Mouse (Mus musculus): Measurements from ENCODE around the gene Wnt2. TPM values are rescaled to one million over a fixed set of nuclear protein-coding genes. Genes with fewer than 3 reads are reported as not detected.

Wnt2 gene
- polyA plus RNA-seq, 1 experiment from 2014 or later: 7.3 TPM

DNA sequence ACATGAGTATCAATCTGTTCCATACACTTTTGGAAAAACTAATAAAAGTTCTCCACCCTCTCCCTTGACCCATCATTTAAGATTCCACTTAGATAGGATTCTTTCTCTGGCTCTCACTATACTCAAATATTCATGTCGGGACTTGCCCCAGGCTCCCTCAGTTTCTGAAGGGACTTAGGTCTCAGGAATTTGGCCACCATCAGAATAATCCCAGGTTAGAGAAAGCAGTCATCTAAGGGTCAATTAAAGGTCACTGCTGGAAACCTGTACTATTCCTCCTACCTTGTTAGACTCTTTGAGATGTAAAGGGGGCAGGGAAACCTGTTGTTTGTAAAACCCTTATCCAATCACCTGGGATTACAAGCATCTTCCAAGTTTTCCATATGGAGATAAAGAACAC, 53.2 kb downstream of the Wnt2 start:
- H3K27me3 ChIP-seq: no peaks in the 10 kb centered on the region
- no peaks in the 10 kb centered on the region for H3K36me3 ChIP-seq
- no peaks in the 10 kb centered on the region for H3K9me3 ChIP-seq (replicated peaks)
- H3K4me2 ChIP-seq (replicated peaks): no peak overlapping the region
- H3K4me3 ChIP-seq (replicated peaks): no peak overlapping the region
- no peak for ATAC-seq (ENCODE audit: insufficient number of reproducible peaks, low FRiP score, low TSS enrichment, low read depth)
- 47% methylated on average over 1 of the region's 1 CpGs for WGBS
- H3K27ac ChIP-seq (replicated peaks): no peak overlapping the region
- no peaks in the 10 kb centered on the region for H3K4me1 ChIP-seq
- no peak overlapping the region for H3K9ac ChIP-seq

DNA sequence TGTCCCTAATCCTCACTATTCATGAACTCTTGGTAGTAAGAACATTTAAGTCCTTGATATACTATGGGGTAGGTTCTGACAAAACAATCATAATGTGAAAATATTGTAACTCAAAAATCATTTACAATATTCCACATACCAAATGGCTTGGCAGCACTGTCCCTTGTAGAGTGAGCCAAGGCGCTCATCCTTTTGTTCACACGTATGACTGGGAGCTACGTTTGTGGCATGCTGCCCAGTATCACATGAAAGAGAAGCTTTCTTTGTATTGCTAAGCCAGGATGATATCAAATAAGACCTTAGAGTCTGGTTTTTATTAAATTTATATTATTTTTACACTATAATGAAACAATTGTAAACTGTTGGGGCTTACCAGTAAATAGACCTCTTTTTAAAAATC, 56.0 kb downstream of the Wnt2 start:
- Histone ChIP-seq H3K4me3 (replicated peaks) (no peak overlapping the region), H3K4me2 (replicated peaks) (no peak overlapping the region), H3K9me3 (replicated peaks) (no peaks in the 10 kb centered on the region), H3K27me3 (no peaks in the 10 kb centered on the region), H3K9ac (no peak overlapping the region), H3K4me1 (no peaks in the 10 kb centered on the region), H3K36me3 (no peaks in the 10 kb centered on the region), H3K27ac (replicated peaks) (no peak overlapping the region)
- no peak for ATAC-seq (ENCODE audit: insufficient number of reproducible peaks, low FRiP score, low TSS enrichment, low read depth)
- 68% methylated on average over 3 of the region's 3 CpGs for WGBS

DNA sequence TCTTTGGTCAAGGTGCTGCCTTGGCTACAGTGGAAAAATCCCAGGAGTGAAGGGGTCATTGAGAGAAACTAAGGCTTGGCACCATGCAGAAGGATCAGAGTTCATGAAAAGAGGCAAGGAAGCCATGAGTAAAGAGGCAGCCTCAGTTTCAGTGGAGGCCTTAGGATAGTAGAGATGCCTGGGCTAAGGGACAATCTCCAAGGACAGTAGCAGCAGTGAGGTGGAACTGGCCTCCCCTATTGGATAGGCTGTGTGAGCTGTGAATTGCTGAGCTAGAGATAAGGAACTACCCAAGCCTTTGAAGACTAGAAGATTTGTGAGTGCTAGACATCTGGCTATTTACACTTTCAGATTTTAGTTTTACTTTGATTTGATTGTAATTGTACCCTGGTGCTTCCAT, 59.0 kb downstream of the Wnt2 start:
- H3K4me2 ChIP-seq (replicated peaks): no peak overlapping the region
- H3K27me3 ChIP-seq: no peaks in the 10 kb centered on the region
- no peaks in the 10 kb centered on the region for H3K36me3 ChIP-seq
- no peak for ATAC-seq (ENCODE audit: insufficient number of reproducible peaks, low FRiP score, low TSS enrichment, low read depth)
- H3K9me3 ChIP-seq (replicated peaks): no peaks in the 10 kb centered on the region
- no peak overlapping the region for H3K27ac ChIP-seq (replicated peaks)
- H3K4me3 ChIP-seq (replicated peaks): no peak overlapping the region
- no peak overlapping the region for H3K9ac ChIP-seq
- H3K4me1 ChIP-seq: no peaks in the 10 kb centered on the region

DNA sequence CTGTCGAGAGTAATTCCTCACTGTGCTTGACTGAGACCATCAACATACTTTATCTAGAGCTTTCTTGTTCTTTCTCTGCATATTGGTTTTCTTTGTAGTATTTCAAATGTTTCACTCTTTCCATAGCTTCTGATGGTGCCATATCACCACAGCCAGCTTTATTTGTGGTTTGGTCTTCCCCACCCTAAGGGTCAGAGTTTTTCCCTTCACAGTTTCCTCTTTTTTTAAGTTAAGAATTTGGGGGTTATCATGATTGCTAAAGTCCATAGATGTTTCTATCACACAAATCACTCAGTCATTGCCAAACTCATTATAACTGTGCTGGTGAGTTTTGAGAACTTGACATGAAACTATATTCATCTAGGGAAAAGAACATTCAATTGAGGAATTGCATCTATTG, 60.6 kb downstream of the Wnt2 start:
- no peak overlapping the region for H3K9ac ChIP-seq
- H3K27ac ChIP-seq (replicated peaks): no peak overlapping the region
- no peaks in the 10 kb centered on the region for H3K4me1 ChIP-seq
- H3K4me2 ChIP-seq (replicated peaks): no peak overlapping the region
- H3K4me3 ChIP-seq (replicated peaks): no peak overlapping the region
- no peaks in the 10 kb centered on the region for H3K36me3 ChIP-seq
- no peak for ATAC-seq (ENCODE audit: insufficient number of reproducible peaks, low FRiP score, low TSS enrichment, low read depth)
- no peaks in the 10 kb centered on the region for H3K9me3 ChIP-seq (replicated peaks)
- WGBS: 95% methylated on average over 1 of the region's 1 CpGs
- no peaks in the 10 kb centered on the region for H3K27me3 ChIP-seq

- H3K27me3 ChIP-seq: no peaks in the 10 kb centered on the region
- WGBS: 82% methylated on average over 1 of the region's 1 CpGs
- no peaks in the 10 kb centered on the region for H3K36me3 ChIP-seq
- no peak for ATAC-seq (ENCODE audit: insufficient number of reproducible peaks, low FRiP score, low TSS enrichment, low read depth)
- no peaks in the 10 kb centered on the region for H3K4me1 ChIP-seq
- no peaks in the 10 kb centered on the region for H3K9me3 ChIP-seq (replicated peaks)
- H3K27ac ChIP-seq (replicated peaks): no peak overlapping the region
- H3K4me3 ChIP-seq (replicated peaks): no peak overlapping the region
- no peak overlapping the region for H3K9ac ChIP-seq
- H3K4me2 ChIP-seq (replicated peaks): no peak overlapping the region
Measured at GRCm38 (mm10) chr6:17968467-17969144, 61.8 kb downstream of the Wnt2 start.

DNA sequence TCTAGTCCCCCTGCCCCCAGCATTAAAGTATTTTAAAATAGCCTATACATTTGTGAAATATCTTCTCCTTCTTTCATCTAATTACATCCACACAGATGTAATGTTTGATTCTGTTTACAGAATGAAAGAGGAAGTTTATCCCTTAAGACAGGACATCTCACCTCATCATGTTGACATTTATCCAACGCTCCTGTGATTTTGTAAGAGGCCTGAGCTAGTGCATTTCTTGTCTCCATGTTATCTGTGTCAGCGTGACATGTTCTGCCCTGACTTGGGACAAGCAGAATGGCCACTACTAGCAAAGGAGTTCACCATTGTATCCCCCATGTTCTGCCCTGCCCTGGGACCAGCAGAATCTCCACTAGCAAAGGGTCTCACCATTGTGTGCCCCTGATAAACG, 66.9 kb downstream of the Wnt2 start:
- H3K9ac ChIP-seq: no peak overlapping the region
- H3K36me3 ChIP-seq: no peaks in the 10 kb centered on the region
- H3K27ac ChIP-seq (replicated peaks): no peak overlapping the region
- H3K9me3 ChIP-seq (replicated peaks): no peaks in the 10 kb centered on the region
- no peak for ATAC-seq (ENCODE audit: insufficient number of reproducible peaks, low FRiP score, low TSS enrichment, low read depth)
- H3K27me3 ChIP-seq: no peaks in the 10 kb centered on the region
- 81% methylated on average over 3 of the region's 3 CpGs for WGBS
- no peak overlapping the region for H3K4me3 ChIP-seq (replicated peaks)
- H3K4me2 ChIP-seq (replicated peaks): no peak overlapping the region
- no peaks in the 10 kb centered on the region for H3K4me1 ChIP-seq

GRCm38 (mm10) chr6:17951779-17952178, 78.6 kb downstream of the Wnt2 start:
- no peaks in the 10 kb centered on the region for H3K36me3 ChIP-seq
- no peak overlapping the region for H3K9ac ChIP-seq
- H3K4me3 ChIP-seq (replicated peaks): no peak overlapping the region
- 72% methylated on average over 8 of the region's 8 CpGs for WGBS
- no peak overlapping the region for H3K4me2 ChIP-seq (replicated peaks)
- no peaks in the 10 kb centered on the region for H3K27me3 ChIP-seq
- H3K4me1 ChIP-seq: no peaks in the 10 kb centered on the region
- no peaks in the 10 kb centered on the region for H3K9me3 ChIP-seq (replicated peaks)
- no peak overlapping the region for H3K27ac ChIP-seq (replicated peaks)
- ATAC-seq (ENCODE audit: insufficient number of reproducible peaks, low FRiP score, low TSS enrichment, low read depth): no peak

DNA sequence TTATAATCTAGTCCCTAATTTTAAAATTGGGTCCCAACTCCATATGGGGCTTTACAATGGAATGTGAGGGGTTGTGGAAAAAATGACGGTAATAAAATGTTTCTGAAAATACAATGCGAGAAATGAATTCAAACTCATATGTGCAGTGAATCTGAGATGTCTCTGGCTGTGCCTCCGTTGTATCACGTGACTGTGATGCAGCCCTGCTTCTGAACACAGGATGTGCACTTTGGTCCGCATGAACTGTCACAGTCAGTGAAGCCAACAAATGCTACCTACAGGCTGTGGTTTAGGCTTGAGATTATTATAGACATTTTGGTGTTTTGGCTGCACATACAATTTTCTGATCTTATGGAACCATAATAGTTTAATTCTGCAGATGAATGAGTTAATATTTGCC, 81.3 kb downstream of the Wnt2 start:
- Histone ChIP-seq H3K27ac (replicated peaks) (no peak overlapping the region), H3K9me3 (replicated peaks) (no peaks in the 10 kb centered on the region), H3K9ac (no peak overlapping the region), H3K4me2 (replicated peaks) (no peak overlapping the region), H3K4me3 (replicated peaks) (no peak overlapping the region), H3K36me3 (no peaks in the 10 kb centered on the region), H3K27me3 (no peaks in the 10 kb centered on the region), H3K4me1 (no peaks in the 10 kb centered on the region)
- 74% methylated on average over 5 of the region's 5 CpGs for whole genome bisulfite sequencing
- no peak for ATAC-seq (ENCODE audit: insufficient number of reproducible peaks, low FRiP score, low TSS enrichment, low read depth)

DNA sequence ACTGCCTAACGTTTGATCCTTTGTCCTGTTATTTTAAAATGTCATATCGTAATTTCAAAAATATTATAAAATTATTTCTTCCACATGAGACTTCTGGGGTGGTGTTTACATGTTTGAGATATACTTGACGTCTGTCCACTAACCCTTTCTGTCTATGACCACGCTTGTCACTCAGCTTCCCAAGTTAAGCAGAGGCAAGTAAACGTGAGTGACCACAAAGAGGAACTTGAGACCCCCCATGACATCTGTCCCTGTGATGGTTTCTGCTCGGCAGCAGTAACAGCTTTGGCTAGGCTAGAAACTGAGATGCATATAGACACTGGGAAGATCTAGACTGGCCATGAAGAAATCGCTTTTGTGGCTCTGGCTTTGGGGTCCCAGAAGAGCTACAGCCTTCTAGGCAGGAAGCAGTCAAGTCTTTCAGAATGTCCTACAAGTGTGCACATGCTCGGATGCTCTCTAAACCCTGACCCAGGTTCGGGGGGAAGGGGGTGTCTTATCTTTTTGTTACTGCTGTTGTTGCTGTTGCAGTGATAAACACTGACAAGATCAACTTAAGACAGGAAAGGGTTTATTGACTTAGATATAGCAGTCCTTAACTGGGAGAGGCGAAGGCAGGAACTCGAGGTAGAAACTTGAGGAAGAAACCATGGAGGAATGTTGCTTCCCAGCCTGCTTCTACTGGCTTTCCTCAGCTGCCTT, 83.1 kb downstream of the Wnt2 start:
- Histone ChIP-seq H3K27ac (replicated peaks) (no peak overlapping the region), H3K36me3 (no peaks in the 10 kb centered on the region), H3K4me2 (replicated peaks) (no peak overlapping the region), H3K4me3 (replicated peaks) (no peak overlapping the region), H3K9me3 (replicated peaks) (no peaks in the 10 kb centered on the region), H3K27me3 (no peaks in the 10 kb centered on the region), H3K9ac (no peak overlapping the region), H3K4me1 (no peaks in the 10 kb centered on the region)
- no peak for ATAC-seq (ENCODE audit: insufficient number of reproducible peaks, low FRiP score, low TSS enrichment, low read depth)
- WGBS: 60% methylated on average over 11 of the region's 11 CpGs

DNA sequence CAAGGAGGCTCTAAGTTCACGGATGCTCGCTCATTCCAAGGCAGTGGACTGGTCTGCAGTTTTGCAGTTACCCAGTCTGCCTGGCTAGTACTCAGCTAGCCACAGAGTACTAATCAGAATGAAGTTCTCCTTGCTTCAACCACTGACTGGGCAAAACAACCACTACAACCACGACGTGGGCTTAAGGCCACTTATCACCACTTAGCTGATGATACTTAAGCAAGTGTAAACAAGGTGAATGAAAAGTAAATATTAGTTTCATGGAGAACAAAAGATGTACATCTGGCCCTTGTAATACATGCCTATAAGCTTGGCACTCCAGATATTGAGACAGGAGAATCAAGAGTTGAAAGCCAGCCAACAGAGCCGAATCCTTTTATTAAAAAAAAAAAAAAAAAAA, 83.9 kb downstream of the Wnt2 start:
- H3K4me1 ChIP-seq: no peaks in the 10 kb centered on the region
- H3K9ac ChIP-seq: no peak overlapping the region
- 67% methylated on average over 5 of the region's 5 CpGs for WGBS
- ATAC-seq (ENCODE audit: insufficient number of reproducible peaks, low FRiP score, low TSS enrichment, low read depth): no peak
- H3K4me2 ChIP-seq (replicated peaks): no peak overlapping the region
- no peak overlapping the region for H3K27ac ChIP-seq (replicated peaks)
- H3K4me3 ChIP-seq (replicated peaks): no peak overlapping the region
- no peaks in the 10 kb centered on the region for H3K27me3 ChIP-seq
- H3K9me3 ChIP-seq (replicated peaks): no peaks in the 10 kb centered on the region
- no peaks in the 10 kb centered on the region for H3K36me3 ChIP-seq

DNA sequence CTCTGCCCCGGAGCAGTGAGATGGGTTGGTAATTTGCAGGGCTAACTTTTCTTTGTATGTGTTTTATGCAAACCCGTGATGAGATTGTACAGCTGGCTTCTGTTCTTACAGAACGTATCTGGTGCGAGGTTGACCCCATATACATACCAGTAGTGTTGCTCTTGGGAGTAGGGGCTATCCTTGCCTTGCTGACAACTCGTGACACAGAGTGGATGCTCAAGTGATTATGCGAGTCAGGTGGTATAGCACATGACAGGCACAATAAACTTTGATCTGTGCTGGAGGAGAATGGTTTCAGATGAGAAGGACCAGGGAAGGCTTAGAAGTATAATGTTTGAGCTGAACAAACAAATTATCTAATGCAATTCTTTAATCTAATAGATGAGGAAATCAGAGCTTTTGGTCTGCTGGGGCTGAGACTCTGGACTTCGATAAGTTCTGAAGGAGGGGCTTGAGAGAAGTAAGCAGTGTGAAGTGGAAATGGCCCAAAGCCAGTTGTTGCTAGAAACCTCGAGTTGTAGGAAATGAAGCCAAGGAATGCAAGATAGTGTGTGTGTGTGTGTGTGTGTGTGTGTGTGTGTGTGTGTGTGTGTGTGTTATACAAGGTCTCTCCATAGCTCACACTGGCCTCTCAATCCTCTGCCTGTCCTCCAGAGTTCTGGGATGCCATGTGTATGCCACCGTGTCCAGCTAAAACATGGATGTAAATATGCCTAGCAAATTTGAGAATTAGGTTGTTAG, 86.3 kb downstream of the Wnt2 start:
- Histone ChIP-seq H3K4me1 (no peaks in the 10 kb centered on the region), H3K4me3 (replicated peaks) (no peak overlapping the region), H3K4me2 (replicated peaks) (no peak overlapping the region), H3K9ac (no peak overlapping the region), H3K36me3 (no peaks in the 10 kb centered on the region), H3K27me3 (no peaks in the 10 kb centered on the region), H3K27ac (replicated peaks) (no peak overlapping the region), H3K9me3 (replicated peaks) (no peaks in the 10 kb centered on the region)
- ATAC-seq (ENCODE audit: insufficient number of reproducible peaks, low FRiP score, low TSS enrichment, low read depth): no peak
- 60% methylated on average over 9 of the region's 9 CpGs for WGBS
